Mouse (Mus musculus): ENCODE data around the gene Poc5.

The Poc5 gene

DNA sequence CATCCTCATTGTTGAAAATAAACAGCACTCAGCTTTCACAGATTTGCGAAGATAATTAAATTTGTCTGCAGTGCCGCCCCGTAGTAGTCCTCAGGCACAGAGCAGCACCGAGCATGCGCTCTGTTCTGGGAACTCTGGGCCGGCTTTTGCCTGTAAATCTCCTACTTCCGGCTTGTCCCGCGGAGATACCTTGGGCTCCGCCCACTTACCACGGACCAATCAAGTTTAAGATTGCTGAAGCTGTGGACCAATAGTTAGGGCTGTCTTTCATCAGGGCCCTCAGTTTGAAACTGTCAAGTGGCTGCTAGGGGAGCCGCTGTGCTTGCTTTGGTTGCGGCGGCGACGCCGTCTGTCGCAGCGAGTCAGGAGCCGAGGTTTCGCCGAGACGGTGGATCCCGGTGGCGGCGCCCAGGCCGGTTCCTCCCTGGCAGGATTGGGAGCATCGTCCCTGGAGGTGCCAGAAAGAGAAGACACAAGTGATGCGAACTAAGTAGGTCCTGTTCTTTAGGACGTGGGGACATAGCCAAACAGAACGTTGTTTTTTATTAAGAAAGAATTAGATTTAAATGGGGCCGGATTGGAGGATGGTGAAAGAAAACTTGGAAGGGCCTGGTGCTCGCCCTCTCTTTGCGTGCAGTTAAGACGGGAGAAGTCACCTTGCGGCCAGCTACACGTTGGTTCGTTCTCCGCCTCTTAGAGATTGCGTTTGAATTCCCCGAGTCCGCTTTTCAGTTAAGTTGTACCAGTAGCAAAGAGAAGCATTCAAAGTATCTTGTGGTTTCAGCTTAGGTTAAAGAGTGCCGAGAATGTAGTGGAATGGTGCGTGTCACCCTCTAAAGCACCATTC lies at the start of gene Poc5:
Gene Poc5, plus strand, starts transcription at position 253 of the 847 bp plus-strand sequence.
- peak; percentile 95 for DNase-seq (ENCODE audit: low spot score)

- DNase-seq (ENCODE audit: low spot score): no peak
These were observed 46.6 kb upstream of the Poc5 start for GRCm38 (mm10) chr13:96341461-96341860.

DNA sequence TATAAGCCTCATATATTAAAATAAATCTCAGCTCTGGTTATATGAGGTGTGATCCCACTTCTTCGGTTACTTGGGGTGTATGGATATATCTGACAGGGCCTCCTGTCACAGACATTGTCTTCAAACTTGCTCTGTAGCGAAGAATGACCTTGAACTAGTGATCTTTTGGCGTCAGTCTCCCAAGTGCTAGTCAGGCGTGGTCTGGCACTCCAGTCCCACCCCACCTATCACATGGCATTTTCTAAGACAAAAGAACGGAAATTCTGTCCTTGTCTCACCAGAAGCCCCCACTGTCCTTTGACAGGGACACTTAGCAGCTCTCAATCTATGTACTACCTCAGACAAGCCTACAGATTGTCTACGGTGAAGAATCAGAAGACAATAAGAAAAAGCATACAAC lies 43.3 kb upstream of the Poc5 start:
- no peak for DNase-seq (ENCODE audit: low spot score)

DNA sequence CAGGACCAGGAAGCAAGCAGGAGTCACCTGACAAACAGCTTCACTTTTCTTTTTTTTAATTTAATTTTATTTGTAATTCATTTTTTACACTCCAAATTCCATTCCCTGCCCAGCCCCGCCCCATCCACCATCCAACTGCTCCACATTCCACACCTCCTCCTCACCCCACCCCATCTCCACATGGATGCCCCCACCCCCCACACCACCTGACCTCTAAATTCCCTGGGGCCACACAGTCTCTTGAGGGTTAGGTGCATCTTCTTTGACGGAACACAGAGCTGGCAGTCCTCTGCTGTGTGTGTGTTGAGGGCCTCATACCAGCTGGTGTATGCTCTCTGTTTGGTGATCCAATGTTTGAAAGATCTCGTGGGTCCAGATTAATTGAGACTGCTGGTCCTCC lies 41.5 kb upstream of the Poc5 start:
- DNase-seq (ENCODE audit: low spot score): no peak

DNA sequence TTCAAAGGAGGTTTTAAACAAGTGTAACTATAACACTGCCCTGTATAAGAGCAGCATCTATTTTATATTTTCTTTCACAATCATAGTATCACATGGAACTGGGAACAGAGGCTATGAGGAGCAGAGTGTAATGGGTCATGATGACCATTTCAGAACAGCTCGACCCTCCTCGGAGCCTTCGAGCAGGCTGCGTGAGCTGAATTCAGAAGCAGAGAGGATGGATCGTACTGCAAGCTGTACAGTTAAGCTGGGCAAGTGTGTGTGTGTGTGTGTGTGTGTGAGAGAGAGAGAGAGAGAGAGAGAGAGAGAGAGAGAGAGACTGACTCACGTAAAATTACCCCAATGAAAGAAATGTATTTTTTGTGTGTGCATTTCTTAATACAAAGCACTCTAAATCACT lies 37.9 kb upstream of the Poc5 start:
- DNase-seq (ENCODE audit: low spot score): no peak

DNA sequence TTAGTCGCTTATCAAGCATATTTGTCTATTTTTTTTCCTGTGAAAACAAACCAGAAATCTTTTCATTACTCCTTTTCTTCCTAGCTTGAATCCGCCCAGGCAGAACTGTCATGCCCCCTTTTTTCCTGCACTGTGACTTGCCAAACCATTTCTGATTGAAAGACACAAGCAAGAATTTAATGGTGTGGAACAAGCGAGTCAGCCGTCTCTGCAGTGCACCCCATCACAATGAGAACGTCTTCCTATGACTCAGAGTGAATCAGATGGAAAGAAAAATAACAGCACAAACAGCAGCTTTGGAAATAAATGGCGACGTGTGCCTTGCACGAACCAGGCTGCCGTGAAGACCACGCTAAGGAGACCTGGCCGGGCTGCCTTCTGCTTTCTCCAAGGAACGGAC lies 36.8 kb upstream of the Poc5 start:
- no peak for DNase-seq (ENCODE audit: low spot score)

GRCm38 (mm10) chr13:96375519-96375918 lies 12.6 kb upstream of the Poc5 start:
- DNase-seq (ENCODE audit: low spot score): peak; percentile 15

DNA sequence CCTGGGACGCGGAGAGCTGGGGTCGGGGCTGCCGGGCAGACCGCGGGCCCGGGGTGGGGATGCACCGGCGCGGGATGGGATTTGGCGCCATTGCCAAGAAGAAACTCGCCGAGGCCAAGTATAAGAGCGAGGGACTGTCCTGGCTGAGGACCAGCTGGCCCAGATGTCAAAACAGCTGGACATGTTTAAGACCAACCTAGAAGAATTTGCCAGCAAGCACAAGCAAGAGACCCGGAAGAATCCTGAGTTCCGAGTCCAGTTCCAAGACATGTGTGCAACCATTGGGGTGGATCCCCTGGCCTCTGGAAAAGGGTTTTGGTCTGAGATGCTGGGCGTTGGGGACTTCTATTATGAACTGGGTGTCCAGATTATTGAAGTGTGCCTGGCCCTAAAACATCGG lies 11.2 kb upstream of the Poc5 start:
- DNase-seq (ENCODE audit: low spot score): no peak

DNA sequence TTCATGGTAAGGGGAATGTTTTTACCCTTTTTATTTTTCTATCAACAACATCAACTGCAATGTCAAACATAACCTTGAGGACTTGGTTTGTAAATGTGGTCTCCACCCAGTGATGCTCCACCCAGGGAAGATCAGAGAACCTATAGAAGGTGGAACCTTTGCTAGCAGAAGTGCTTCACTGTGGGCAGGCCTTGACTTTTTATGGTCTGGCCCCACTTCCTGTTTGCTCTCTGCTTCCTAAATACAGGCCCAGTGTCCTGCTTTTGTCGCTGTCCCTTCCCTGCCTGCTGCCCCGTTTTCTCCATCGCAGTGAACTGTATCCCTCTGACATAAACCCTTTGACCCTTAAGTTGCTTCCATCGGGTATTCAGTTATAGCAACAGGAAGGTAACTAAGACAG lies 10.2 kb upstream of the Poc5 start:
- no peak for DNase-seq (ENCODE audit: low spot score)

DNA sequence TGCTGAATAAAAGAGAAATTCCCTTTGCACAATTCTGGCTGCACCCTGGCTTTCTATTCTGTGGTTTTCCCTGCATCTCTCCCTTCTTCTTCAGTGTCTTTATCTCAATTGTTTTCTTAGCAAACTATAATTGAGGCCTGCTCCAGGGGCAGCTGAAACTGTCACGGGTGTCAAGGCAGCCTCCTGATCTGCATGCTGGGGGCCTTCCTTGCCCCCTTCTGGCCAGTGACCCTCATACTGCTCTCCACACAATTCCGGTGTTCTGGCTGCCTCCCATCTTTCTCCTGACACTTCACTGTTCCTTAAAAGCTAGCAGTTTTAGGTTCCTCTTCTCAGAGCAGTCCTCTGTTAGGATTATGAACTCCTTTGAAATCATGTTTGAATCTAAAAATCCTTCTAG lies 1.2 kb downstream of the Poc5 start:
- DNase-seq (ENCODE audit: low spot score): no peak

DNA sequence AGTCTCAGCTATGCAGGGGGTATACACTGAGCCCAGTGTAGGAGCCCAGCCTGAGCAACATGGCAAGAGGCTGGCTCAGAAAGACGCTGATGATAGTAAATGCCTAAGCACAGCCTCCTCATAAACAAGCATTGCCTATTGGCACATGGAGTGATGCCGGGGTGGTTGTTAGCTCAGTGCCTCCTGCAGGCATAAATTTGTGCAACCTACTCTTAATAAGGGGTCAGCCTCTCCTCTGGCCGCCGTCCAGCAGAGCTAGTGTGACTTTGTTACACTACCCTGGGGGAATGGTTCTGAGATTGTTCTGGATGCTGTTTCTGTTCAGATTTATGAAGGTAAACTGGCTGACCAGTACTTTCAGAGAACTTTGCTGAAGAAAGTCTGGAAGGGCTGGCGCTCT lies 13.2 kb downstream of the Poc5 start:
- no peak for DNase-seq (ENCODE audit: low spot score)

- no peak for DNase-seq (ENCODE audit: low spot score)
These were observed 17.4 kb downstream of the Poc5 start for GRCm38 (mm10) chr13:96405518-96405917.

GRCm38 (mm10) chr13:96407040-96407439 lies 18.9 kb downstream of the Poc5 start:
- peak; percentile 42 for DNase-seq (ENCODE audit: low spot score)

DNA sequence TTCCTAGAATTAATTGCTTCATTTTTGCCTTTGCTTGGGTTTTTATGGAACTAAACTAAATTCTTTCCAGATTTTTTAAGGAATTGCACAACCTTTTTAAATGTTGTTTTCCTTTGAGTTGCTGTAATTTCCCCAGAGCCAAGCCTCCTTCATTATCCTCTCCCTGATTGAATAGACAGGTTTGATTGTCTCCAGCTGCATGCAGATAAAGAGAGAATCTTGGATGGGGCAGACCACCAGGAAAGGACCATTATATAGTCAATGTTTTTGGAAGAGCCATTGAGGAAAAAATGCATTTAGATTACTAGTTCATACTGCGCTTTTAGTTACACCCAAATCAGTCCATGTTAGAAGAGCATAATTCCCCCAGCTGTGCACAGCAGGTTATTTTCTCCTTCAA lies 20.7 kb downstream of the Poc5 start:
- no peak for DNase-seq (ENCODE audit: low spot score)

DNA sequence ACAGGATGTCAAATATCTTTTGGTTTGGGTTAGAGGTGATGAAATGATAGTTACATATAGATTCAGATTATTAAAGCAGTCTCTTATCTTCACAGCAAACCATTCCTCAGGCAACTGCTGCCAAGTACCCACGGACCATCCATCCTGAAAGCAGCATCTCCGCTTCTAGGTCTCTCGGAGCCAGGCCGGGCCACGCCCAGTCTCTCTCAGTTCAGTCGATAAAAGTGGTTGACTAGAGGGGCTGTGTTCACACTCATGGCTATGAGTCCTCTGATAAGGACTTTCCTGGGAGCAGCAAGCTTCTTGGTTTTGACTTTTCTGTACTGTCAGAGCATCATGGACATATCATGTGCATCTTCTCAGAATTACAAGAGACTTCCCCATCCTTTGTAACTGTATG lies 26.3 kb downstream of the Poc5 start:
- DNase-seq (ENCODE audit: low spot score): no peak

DNA sequence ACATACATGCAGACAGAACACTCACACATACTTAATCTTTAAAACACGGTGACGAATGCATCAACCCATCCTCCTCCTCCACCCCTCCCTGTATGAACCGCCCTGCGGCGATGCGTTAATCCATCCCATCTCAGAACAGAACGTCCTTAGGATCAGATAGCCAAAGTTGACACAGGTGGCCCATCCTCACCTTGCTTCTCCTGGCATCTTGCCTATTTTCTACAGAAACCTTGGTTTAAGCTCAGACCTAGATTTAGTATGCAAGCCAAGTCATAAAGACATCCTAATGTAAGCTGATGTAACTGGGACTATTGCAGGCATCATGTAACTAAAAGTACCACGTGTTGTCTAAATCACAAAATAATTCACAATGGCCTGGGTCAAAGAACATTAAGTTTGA lies 28.3 kb downstream of the Poc5 start:
- DNase-seq (ENCODE audit: low spot score): no peak

- no peak for DNase-seq (ENCODE audit: low spot score)
These were observed 29.2 kb downstream of the Poc5 start for GRCm38 (mm10) chr13:96417261-96417813.

DNA sequence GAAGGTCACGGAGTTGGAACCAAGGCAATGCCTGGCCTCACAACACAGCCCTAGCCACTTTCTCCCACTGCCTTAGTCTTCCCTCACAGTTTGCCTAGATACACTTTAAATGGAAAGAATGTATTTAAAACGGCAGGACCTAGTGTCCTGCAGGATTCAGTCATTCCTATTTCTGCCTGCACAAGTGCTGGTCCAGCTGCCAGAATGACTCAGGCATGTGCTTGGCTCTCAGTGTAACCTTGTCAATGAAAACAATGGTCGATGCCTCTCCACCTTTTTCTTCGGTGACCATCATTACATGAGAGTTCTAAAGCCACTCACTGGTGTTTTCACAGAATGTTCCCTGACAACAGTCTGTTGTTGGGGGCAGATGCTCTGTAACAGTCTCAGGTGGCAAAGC lies 30.4 kb downstream of the Poc5 start:
- DNase-seq (ENCODE audit: low spot score): no peak

DNA sequence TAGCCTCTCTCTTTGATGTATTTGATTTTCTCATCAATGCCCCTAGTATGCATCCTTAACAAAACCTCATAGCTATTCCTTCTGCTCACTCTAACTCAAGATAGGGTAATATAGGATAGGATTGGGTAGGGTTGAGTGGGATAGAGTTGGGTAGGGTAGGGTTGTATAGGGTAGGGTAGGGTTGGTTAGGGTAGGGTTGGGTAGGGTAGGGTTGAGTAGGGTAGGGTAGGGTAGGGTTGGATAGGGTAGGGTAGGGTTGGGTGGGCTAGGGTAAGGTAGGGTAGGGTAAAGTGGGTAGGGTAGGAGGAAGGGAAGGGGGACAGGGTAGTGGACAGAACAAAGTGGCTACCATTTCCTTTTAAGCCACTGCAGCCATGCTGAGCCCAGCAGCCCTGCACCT lies 33.1 kb downstream of the Poc5 start:
- no peak for DNase-seq (ENCODE audit: low spot score)

DNA sequence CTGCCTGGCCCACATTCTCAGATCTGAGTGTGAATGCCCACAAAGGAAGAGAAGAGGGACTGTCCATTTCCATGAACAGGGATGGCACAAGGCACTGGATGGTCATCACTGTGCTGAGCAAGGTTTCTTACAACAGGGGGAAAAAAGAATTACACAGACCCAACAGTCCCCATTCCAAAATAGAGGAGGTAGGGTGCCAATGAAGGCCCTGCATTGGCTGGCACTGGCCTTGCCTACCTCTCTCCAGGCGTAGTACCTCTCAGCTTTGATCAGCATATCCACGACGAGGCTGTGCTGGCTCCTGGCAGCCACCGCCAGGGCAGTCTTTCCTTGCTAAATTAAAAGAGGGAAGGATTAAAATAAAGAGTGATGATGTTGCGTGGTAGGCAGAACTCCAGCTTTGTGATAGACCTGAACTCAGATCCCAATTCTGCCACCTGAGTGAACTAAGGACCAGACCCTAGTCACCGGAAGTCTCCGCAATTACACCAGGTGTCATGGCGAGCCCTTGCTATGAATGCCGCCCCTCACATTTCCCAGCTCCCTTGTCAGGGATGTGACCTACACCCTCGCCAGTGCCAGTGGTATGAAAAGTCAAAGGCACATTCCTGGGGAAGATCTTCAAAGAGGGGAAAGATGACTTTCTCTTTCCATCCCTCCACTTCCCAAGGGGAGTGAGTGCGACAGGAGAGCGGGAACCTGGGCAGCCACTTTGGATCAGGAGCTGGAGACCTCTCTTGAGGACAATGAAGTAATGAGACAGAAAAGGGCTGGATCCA lies 36.6 kb downstream of the Poc5 start:
- DNase-seq (ENCODE audit: low spot score): no peak

DNA sequence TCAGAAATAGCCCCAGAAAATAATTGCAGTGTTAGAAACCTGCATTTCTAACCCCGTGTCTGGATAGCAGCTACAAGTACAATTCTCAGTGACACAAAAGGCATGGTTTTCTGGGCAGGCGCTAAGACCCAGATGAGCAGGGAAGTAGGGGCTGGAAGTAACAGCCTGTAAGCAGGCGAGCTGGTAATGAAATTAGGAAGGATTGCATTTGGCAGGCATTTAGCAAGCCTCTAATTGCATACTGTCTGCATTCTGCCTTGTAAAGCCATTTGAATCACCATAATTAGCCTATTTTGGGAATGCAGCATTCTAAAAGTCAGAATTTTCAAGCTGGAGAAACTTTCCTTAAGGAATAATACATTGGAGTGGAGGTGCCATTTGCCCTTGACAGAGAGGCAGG lies 38.0 kb downstream of the Poc5 start:
- DNase-seq (ENCODE audit: low spot score): no peak

DNA sequence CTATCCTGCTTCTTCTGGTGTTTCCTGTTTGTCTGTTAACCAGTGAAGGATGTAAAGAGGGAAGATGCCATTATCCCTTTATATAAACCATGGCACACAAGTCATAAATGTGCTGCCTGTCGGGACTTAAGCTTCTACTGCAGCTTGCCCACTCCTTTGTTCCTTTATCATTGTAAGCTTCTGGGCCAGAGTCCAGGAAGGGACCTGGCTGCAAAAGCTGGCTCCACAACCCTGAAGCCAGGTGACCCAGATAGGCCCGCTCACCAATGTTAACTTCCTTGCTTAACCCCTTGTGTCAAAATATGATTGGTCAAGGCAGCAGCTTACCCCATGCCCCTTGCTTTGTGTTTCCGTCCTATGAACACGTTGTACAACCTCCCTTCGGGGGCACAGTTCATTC lies 40.4 kb downstream of the Poc5 start:
- no peak for DNase-seq (ENCODE audit: low spot score)

DNA sequence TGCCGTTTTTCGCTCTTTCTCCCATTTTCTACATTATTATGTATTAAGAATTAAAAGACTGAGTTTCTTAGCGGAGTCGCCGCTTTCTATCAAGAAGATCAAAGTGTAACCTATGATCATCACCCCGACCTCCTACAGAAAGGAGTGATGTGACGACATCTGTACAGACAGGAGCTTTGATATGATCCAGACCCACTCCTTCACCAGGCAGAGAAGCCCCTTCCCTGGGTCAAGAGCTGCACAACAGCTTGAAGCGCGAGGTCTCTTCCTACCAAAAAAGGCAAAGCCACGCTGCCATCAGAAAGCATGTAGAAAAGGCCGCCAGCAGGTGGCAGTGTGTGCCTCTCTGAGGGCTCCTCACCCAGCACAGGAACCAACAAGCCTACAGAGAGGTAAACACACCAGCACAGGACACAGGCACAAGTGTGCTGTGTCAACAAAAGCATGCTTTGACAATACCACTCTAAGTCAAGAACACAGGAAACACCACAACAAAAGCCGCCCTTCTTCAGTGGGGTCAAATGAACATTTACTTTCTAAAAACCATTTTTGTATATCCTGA lies 43.6 kb downstream of the Poc5 start:
- DNase-seq (ENCODE audit: low spot score): peak; percentile 93

Data from embryo, embryonic 10 days (tissue).